Mouse (Mus musculus): Measurements from ENCODE around the gene Tet3.

DNA sequence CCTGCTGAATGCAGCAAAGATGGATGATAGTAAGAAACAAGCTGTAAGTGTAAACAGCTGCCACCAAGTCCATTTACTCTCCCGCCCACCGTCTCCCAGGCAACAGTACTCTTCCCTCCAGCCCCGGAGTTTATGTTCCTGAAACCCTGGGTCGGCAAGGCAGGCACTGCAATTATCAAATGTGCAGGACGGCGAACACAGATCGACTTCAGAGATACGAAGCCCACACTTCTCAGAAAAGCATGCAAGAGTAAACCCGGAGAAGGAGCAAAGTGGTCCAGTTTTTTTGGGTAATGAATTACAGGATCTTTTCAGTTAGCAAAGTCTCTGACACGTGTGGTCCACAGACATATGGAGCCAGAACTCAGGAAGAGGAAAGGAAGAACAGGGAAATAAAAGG is 142.9 kb downstream of the Tet3 start:
- TF ChIP-seq CHD2 (IDR thresholded peaks at IDR 0.05; ENCODE audit: low read depth, low read length) (no peak), ZNF384 (IDR thresholded peaks at IDR 0.05; ENCODE audit: low read depth, low read length) (no peak), ZC3H11A (IDR thresholded peaks at IDR 0.05; ENCODE audit: borderline replicate concordance, low read depth, low read length) (no peak), MAFK (IDR thresholded peaks at IDR 0.05; ENCODE audit: insufficient read depth, low read depth, low read length) (no peak)

Measured in ES-E14 (cell line).